Mouse (Mus musculus) cerebellum, adult 2 months (tissue): ENCODE measurements at regions not wholly inside any gene's neighbourhood (a gene's known extent, or its start where the extent isn't known, plus 50 kb on each side); places are given as distances from the start of the nearest gene placed in this dataset.

Source experiments
- CTCF ChIP-seq: fragments of 200-500 bp; IDR thresholded peaks from 2 replicates; pipeline ENCODE4 v1.5.1; 2011; ENCODE audit warnings: low read depth, mild to moderate bottlenecking, control low read depth, low read length, moderate library complexity, borderline replicate concordance; ENCODE audit not compliant: insufficient read depth
- POLR2A ChIP-seq: fragments of 200-500 bp; IDR thresholded peaks from 2 replicates; pipeline ENCODE4 v1.6.1; 2011; ENCODE audit warnings: low read length, control low read depth, borderline replicate concordance; ENCODE audit not compliant: insufficient read depth

- no peak for TF ChIP-seq POLR2A
- no peak for TF ChIP-seq CTCF
These were observed 96.6 kb downstream of the Rgs2 start for GRCm38 (mm10) chr1:143907312-143907711.
